Mouse (Mus musculus): ENCODE results near the gene Zfp189. TPM values are rescaled to one million over a fixed set of nuclear protein-coding genes. Genes with fewer than 3 reads are reported as not detected.

Gene Zfp189
- polyA plus RNA-seq, 2 experiments = 5.8 to 10.4 TPM

- Histone ChIP-seq H3K27me3 (ENCODE audit: control insufficient read depth, insufficient read depth, low read length) (no peaks in the 10 kb centered on the region), H3K4me1 (ENCODE audit: control insufficient read depth, insufficient read depth, low read length) (peaks cover 13% of the 10 kb centered on the region), H3K27ac (replicated peaks; ENCODE audit: low read depth, low read length) (no peak overlapping the region), H3K36me3 (ENCODE audit: control insufficient read depth, insufficient read depth, low read length) (peaks cover 2% of the 10 kb centered on the region), H3K4me3 (replicated peaks; ENCODE audit: low read length) (peak overlapping the region; percentile 11), H3K9ac (ENCODE audit: low read depth, low read length, severe bottlenecking) (no peak overlapping the region), H3K9me3 (ENCODE audit: control insufficient read depth, low read length) (no peaks in the 10 kb centered on the region), H3K4me2 (replicated peaks; ENCODE audit: low read depth, low read length, severe bottlenecking) (peak overlapping the region; percentile 28)
- ATAC-seq (ENCODE audit: low FRiP score, low read depth) (no peak), DNase-seq (ENCODE audit: low spot score) (no peak)
- TF ChIP-seq POLR2A (IDR thresholded peaks at IDR 0.05; ENCODE audit: borderline replicate concordance, extremely low read depth, insufficient read depth, insufficient read length) = no peak
- 63% methylated on average over 5 of the region's 5 CpGs for WGBS
These were observed 1.5 kb upstream of the Zfp189 start for GRCm38 (mm10) chr4:49519476-49519875.

GRCm38 (mm10) chr4:49521346-49521745, 370 bp downstream of the Zfp189 start:
- Histone ChIP-seq H3K4me1 (ENCODE audit: control insufficient read depth, insufficient read depth, low read length) (peaks cover 13% of the 10 kb centered on the region), H3K36me3 (ENCODE audit: control insufficient read depth, insufficient read depth, low read length) (peaks cover 10% of the 10 kb centered on the region; the same call in 1 of the 2 replicates), H3K9me3 (ENCODE audit: control insufficient read depth, low read length) (no peaks in the 10 kb centered on the region), H3K4me2 (replicated peaks; ENCODE audit: low read depth, low read length, severe bottlenecking) (peak overlapping the region; percentile 65), H3K27ac (replicated peaks; ENCODE audit: low read depth, low read length) (peak overlapping the region; percentile 61; the same call in 1 of the 2 replicates), H3K4me3 (replicated peaks; ENCODE audit: low read length) (peak overlapping the region; percentile 66), H3K9ac (ENCODE audit: low read depth, low read length, severe bottlenecking) (peak overlapping the region; percentile 73), H3K27me3 (ENCODE audit: control insufficient read depth, insufficient read depth, low read length) (no peaks in the 10 kb centered on the region)
- no peak for TF ChIP-seq POLR2A (IDR thresholded peaks at IDR 0.05; ENCODE audit: borderline replicate concordance, extremely low read depth, insufficient read depth, insufficient read length)
- WGBS = under 1% methylated on average over 17 of the region's 17 CpGs
- ATAC-seq (ENCODE audit: low FRiP score, low read depth) = peak; percentile 38; the same call in 1 of the 2 replicates
- DNase-seq (ENCODE audit: low spot score) = peak; percentile 16

GRCm38 (mm10) chr4:49522576-49522975, 1.6 kb downstream of the Zfp189 start:
- no peak overlapping the region for H3K27ac ChIP-seq (replicated peaks; ENCODE audit: low read depth, low read length)
- peak overlapping the region; percentile 66; the same call in 1 of the 2 replicates for H3K4me3 ChIP-seq (replicated peaks; ENCODE audit: low read length)

GRCm38 (mm10) chr4:49535036-49535435, 14.1 kb downstream of the Zfp189 start:
- no peaks in the 10 kb centered on the region for H3K27me3 ChIP-seq (ENCODE audit: control insufficient read depth, insufficient read depth, low read length)
- whole genome bisulfite sequencing = 87% methylated on average over 3 of the region's 3 CpGs
- no peak overlapping the region for H3K4me3 ChIP-seq (replicated peaks; ENCODE audit: low read length)
- no peak overlapping the region for H3K4me2 ChIP-seq (replicated peaks; ENCODE audit: low read depth, low read length, severe bottlenecking)
- TF ChIP-seq POLR2A (IDR thresholded peaks at IDR 0.05; ENCODE audit: borderline replicate concordance, extremely low read depth, insufficient read depth, insufficient read length) = no peak
- H3K9me3 ChIP-seq (ENCODE audit: control insufficient read depth, low read length) = peaks cover 6% of the 10 kb centered on the region
- H3K4me1 ChIP-seq (ENCODE audit: control insufficient read depth, insufficient read depth, low read length) = no peaks in the 10 kb centered on the region
- no peak for DNase-seq (ENCODE audit: low spot score)
- no peak overlapping the region for H3K27ac ChIP-seq (replicated peaks; ENCODE audit: low read depth, low read length)
- no peak overlapping the region for H3K9ac ChIP-seq (ENCODE audit: low read depth, low read length, severe bottlenecking)
- no peak for ATAC-seq (ENCODE audit: low FRiP score, low read depth)
- H3K36me3 ChIP-seq (ENCODE audit: control insufficient read depth, insufficient read depth, low read length) = peaks cover 12% of the 10 kb centered on the region

More at GRCm38 (mm10) chr4:49522576-49522975, 1.6 kb downstream of the Zfp189 start:
- no peak for TF ChIP-seq POLR2A (IDR thresholded peaks at IDR 0.05; ENCODE audit: borderline replicate concordance, extremely low read depth, insufficient read depth, insufficient read length)
- H3K9ac ChIP-seq (ENCODE audit: low read depth, low read length, severe bottlenecking) = no peak overlapping the region
- H3K4me1 ChIP-seq (ENCODE audit: control insufficient read depth, insufficient read depth, low read length) = peaks cover 13% of the 10 kb centered on the region
- no peaks in the 10 kb centered on the region for H3K27me3 ChIP-seq (ENCODE audit: control insufficient read depth, insufficient read depth, low read length)
- 80% methylated on average over 9 of the region's 9 CpGs for WGBS
- peak overlapping the region; percentile 65; the same call in 1 of the 2 replicates for H3K4me2 ChIP-seq (replicated peaks; ENCODE audit: low read depth, low read length, severe bottlenecking)
- DNase-seq (ENCODE audit: low spot score) (no peak), ATAC-seq (ENCODE audit: low FRiP score, low read depth) (no peak)
- no peaks in the 10 kb centered on the region for H3K9me3 ChIP-seq (ENCODE audit: control insufficient read depth, low read length)
- peaks cover 12% of the 10 kb centered on the region for H3K36me3 ChIP-seq (ENCODE audit: control insufficient read depth, insufficient read depth, low read length)

- H3K4me3 ChIP-seq (replicated peaks; ENCODE audit: low read length) = no peak overlapping the region
- no peak overlapping the region for H3K4me2 ChIP-seq (replicated peaks; ENCODE audit: low read depth, low read length, severe bottlenecking)
- H3K36me3 ChIP-seq (ENCODE audit: control insufficient read depth, insufficient read depth, low read length) = peaks cover 5% of the 10 kb centered on the region
- no peaks in the 10 kb centered on the region for H3K4me1 ChIP-seq (ENCODE audit: control insufficient read depth, insufficient read depth, low read length)
- WGBS = 91% methylated on average over 4 of the region's 4 CpGs
- no peaks in the 10 kb centered on the region for H3K9me3 ChIP-seq (ENCODE audit: control insufficient read depth, low read length)
- TF ChIP-seq POLR2A (IDR thresholded peaks at IDR 0.05; ENCODE audit: borderline replicate concordance, extremely low read depth, insufficient read depth, insufficient read length) = no peak
- no peak overlapping the region for H3K9ac ChIP-seq (ENCODE audit: low read depth, low read length, severe bottlenecking)
- no peak overlapping the region for H3K27ac ChIP-seq (replicated peaks; ENCODE audit: low read depth, low read length)
- no peaks in the 10 kb centered on the region for H3K27me3 ChIP-seq (ENCODE audit: control insufficient read depth, insufficient read depth, low read length)
- DNase-seq (ENCODE audit: low spot score) (no peak), ATAC-seq (ENCODE audit: low FRiP score, low read depth) (no peak)
These were observed 14.8 kb downstream of the Zfp189 start for GRCm38 (mm10) chr4:49535675-49536294.
